8 mouse cellular contexts compared by ENCODE assay signal in the genomic region with DNA sequence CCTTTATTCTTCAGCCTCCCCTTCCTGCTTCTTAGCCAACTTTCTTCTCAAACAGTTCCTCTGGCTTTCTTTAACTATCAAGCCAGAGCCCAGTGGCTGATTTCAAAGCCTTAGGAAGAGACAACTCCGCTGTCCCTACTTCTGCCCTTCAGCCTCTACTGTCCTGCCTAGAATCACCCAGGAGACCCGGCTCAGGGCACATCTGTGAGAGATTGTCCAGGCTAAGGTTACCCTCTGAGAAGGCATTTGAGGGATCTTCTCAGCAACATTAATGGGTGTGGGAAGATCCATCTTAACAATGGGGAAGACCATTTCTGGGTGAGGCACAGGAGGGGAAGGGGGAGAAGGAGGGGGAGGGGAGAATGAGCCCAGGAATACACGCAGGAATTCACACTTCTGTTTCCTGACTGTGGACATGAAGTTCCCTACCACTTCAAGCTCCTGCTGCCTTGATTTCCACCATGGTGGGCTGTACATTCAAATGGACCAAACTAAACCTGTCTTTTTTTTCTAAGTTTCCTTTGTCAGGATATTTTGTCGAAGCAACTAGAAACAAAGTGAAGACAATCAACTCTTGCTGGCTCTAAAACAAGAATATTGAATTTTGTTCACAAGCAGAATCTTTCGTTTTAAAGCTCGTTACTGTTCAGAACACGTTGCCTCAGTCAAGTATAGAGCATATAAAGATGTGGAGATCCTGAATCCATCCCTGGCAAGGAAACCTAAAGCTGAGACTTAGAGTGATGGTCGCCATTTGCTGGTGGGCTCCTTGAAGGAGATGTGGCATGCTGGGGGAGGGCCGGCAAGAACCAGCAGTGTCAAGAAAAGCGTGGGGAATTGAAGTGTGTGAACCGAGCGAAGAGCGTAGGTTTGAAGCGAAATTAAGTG. TPM values are rescaled to one million over a fixed set of nuclear protein-coding genes. Genes with fewer than 3 reads are reported as not detected.
DNase-seq lines count a peak whose midpoint lies in the region; ATAC-seq and TF ChIP-seq lines count a peak whose summit lies in the region.

No protein-coding gene starts in this region.

- H3K9ac ChIP-seq in intestine, postnatal 0 days (ENCODE audit: low read depth, low read length), result peak overlapping the region; percentile 43

- H3K4me1 ChIP-seq in lung, adult 2 months (ENCODE audit: control insufficient read depth, insufficient read depth, low read length), result no peaks in the 10 kb centered on the region; the same call in 1 of the 2 replicates
- no peaks in the 10 kb centered on the region for H3K4me1 ChIP-seq in embryonic fibroblast, embryonic 13.5 days (ENCODE audit: control insufficient read depth, insufficient read depth, low read length)
- no peaks in the 10 kb centered on the region for H3K4me1 ChIP-seq in intestine, postnatal 0 days (replicated peaks; ENCODE audit: control insufficient read depth, insufficient read depth, low read length)

- 0 out of 2 replicates have a peak overlapping the region, but pooled peaks have one; percentile 32 for H3K27ac ChIP-seq in embryonic fibroblast, embryonic 13.5 days (ENCODE audit: insufficient read depth, low read length)
- H3K27ac ChIP-seq in intestine, postnatal 0 days (ENCODE audit: low read depth, low read length), result peak overlapping the region; percentile 96

- no peak for ATAC-seq in intestine, postnatal 0 days

- WGBS in lung, adult 2 months, result 8% methylated on average over 14 of the region's 14 CpGs
- WGBS in intestine, postnatal 0 days, result 4% methylated on average over 14 of the region's 14 CpGs

- no peaks in the 10 kb centered on the region for H3K27me3 ChIP-seq in intestine, postnatal 0 days (replicated peaks; ENCODE audit: control insufficient read depth, insufficient read depth, low read length)

- no peaks in the 10 kb centered on the region for H3K36me3 ChIP-seq in intestine, postnatal 0 days (ENCODE audit: control insufficient read depth, insufficient read depth)

- TF ChIP-seq POLR2A in lung, adult 2 months (IDR thresholded peaks at IDR 0.05; ENCODE audit: borderline replicate concordance, extremely low read depth, low read depth, low read length), result no peak
- no peak for TF ChIP-seq POLR2A in embryonic fibroblast, embryonic 13.5 days (IDR thresholded peaks at IDR 0.05; ENCODE audit: low read depth, low read length)

- no peak for DNase-seq in lung, adult 2 months
- DNase-seq in lung, adult 18-20 months, result no peak
- peak; percentile 29 for DNase-seq in ZHBTc4 (ENCODE audit: low read depth, low spot score)
- peak; percentile 49 for DNase-seq in naive thymus-derived CD4-positive, alpha-beta T cell, adult 2 months (ENCODE audit: low read depth)
- no peak for DNase-seq in natural killer cell, adult 2 months (ENCODE audit: low spot score in 2 of 2)
- no peak for DNase-seq in gastrocnemius, adult 8-10 months (ENCODE audit: low spot score in 2 of 2)

- H3K4me2 ChIP-seq in intestine, postnatal 0 days (replicated peaks; ENCODE audit: low read depth), result peak overlapping the region; percentile 76

- no peak for TF ChIP-seq CTCF in lung, adult 2 months (IDR thresholded peaks at IDR 0.05; ENCODE audit: insufficient read depth, low read length)
- TF ChIP-seq CTCF in embryonic fibroblast, embryonic 13.5 days (IDR thresholded peaks at IDR 0.05; ENCODE audit: borderline replicate concordance, insufficient read depth, low read length), result no peak
- no peak for TF ChIP-seq CTCF in intestine, postnatal 0 days (IDR thresholded peaks at IDR 0.05; ENCODE audit: low read depth)

- H3K4me3 ChIP-seq in lung, adult 2 months (replicated peaks; ENCODE audit: extremely low read depth, low read depth, low read length), result peak overlapping the region; percentile 82
- H3K4me3 ChIP-seq in embryonic fibroblast, embryonic 13.5 days (ENCODE audit: insufficient read depth, low read length), result peak overlapping the region; percentile 93
- H3K4me3 ChIP-seq in intestine, postnatal 0 days (ENCODE audit: low read depth, low read length), result peak overlapping the region; percentile 82

- no peaks in the 10 kb centered on the region for H3K9me3 ChIP-seq in intestine, postnatal 0 days (ENCODE audit: control insufficient read depth)

RNA-seq across cellular contexts. Expression of a gene that starts 11.6 kb away (rescaled TPM):
- polyA plus RNA-seq in lung, adult 2 months (2012; rRNA removed), result 2.4 and 2.7 TPM in 2 replicates
- not detected in 2 replicates for polyA plus RNA-seq in embryonic fibroblast, embryonic 13.5 days (2011; ENCODE audit: insufficient read length, low read depth, missing spikeins)
- 0.35 and 0.80 TPM in 2 replicates for polyA plus RNA-seq in intestine, postnatal 0 days (2015; fragmentation: Nextera tagmentation; extraction: Ambion mirVana)
- not detected for total RNA-seq in gastrocnemius, adult 8-10 months (2022)

RNA-seq across cellular contexts. Expression of a gene that starts 11.6 kb away (rescaled TPM):
- polyA plus RNA-seq in lung, adult 2 months (2012; rRNA removed), result 0.41 TPM in 1 of 2 replicates, not detected in the other
- polyA plus RNA-seq in embryonic fibroblast, embryonic 13.5 days (2011; ENCODE audit: insufficient read length, low read depth, missing spikeins), result not detected in 2 replicates
- 0.25 TPM in 1 of 2 replicates, not detected in the other for polyA plus RNA-seq in intestine, postnatal 0 days (2015; fragmentation: Nextera tagmentation; extraction: Ambion mirVana)
- total RNA-seq in gastrocnemius, adult 8-10 months (2022), result under 1 TPM in 1 of 4 experiments, not detected in 3; 0.61 TPM

RNA-seq across cellular contexts. Expression of a gene that starts 48.7 kb away (rescaled TPM):
- polyA plus RNA-seq in lung, adult 2 months (2012; rRNA removed), result 1.8 and 2.6 TPM in 2 replicates
- polyA plus RNA-seq in embryonic fibroblast, embryonic 13.5 days (2011; ENCODE audit: insufficient read length, low read depth, missing spikeins), result not detected in 2 replicates
- 0.21 and 0.27 TPM in 2 replicates for polyA plus RNA-seq in intestine, postnatal 0 days (2015; fragmentation: Nextera tagmentation; extraction: Ambion mirVana)
- total RNA-seq in gastrocnemius, adult 8-10 months (2022), result not detected

RNA-seq across cellular contexts. Expression of a gene that starts 49.7 kb away (rescaled TPM):
- polyA plus RNA-seq in lung, adult 2 months (2012; rRNA removed), result 0.79 and 1.6 TPM in 2 replicates
- not detected in 2 replicates for polyA plus RNA-seq in embryonic fibroblast, embryonic 13.5 days (2011; ENCODE audit: insufficient read length, low read depth, missing spikeins)
- polyA plus RNA-seq in intestine, postnatal 0 days (2015; fragmentation: Nextera tagmentation; extraction: Ambion mirVana), result 0.18 and 0.21 TPM in 2 replicates
- total RNA-seq in gastrocnemius, adult 8-10 months (2022), result not detected

RNA-seq across cellular contexts. Expression of a gene that starts 53.2 kb away (rescaled TPM):
- 1.2 and 2.7 TPM in 2 replicates for polyA plus RNA-seq in lung, adult 2 months (2012; rRNA removed)
- polyA plus RNA-seq in embryonic fibroblast, embryonic 13.5 days (2011; ENCODE audit: insufficient read length, low read depth, missing spikeins), result not detected in 2 replicates
- 1.2 and 1.4 TPM in 2 replicates for polyA plus RNA-seq in intestine, postnatal 0 days (2015; fragmentation: Nextera tagmentation; extraction: Ambion mirVana)
- not detected for total RNA-seq in gastrocnemius, adult 8-10 months (2022)

Comparison
In these comparisons a context has a peak if more than half of its experiments do, and no peak if none do; other contexts are left out.
1. DNase-seq: peak in ZHBTc4 (single experiment) and naive thymus-derived CD4-positive, alpha-beta T cell, adult 2 months (single experiment); none in lung, adult 2 months (single experiment), lung, adult 18-20 months (0 of 2), natural killer cell, adult 2 months (0 of 2) and gastrocnemius, adult 8-10 months (0 of 2).
2. Peak in every context shown above with its lines, with median percentiles within 50 percentile points of each other: H3K4me3 ChIP-seq.